Mouse (Mus musculus): ENCODE data around the gene Aldh16a1. TPM values are rescaled to one million over a fixed set of nuclear protein-coding genes. Genes with fewer than 3 reads are reported as not detected.
A peak's percentile ranks its signal among the peaks of the same experiment; 100 is the strongest.

Aldh16a1 gene
- polyA plus RNA-seq, 1 experiment from 2014 or later = 33.9 TPM

GRCm38 (mm10) chr7:45182199-45182601 is 27.8 kb upstream of the Aldh16a1 start:
- WGBS = under 1% methylated on average over 34 of the region's 34 CpGs
- Histone ChIP-seq H3K27ac (ENCODE audit: low read length) (no peak overlapping the region), H3K9ac (ENCODE audit: low read length) (peak overlapping the region; percentile 56; the same call in 1 of the 2 replicates), H3K4me1 (ENCODE audit: control insufficient read depth, insufficient read depth, low read length) (peaks cover 8% of the 10 kb centered on the region; the same call in 1 of the 2 replicates), H3K36me3 (ENCODE audit: control insufficient read depth, insufficient read depth) (no peaks in the 10 kb centered on the region), H3K9me3 (replicated peaks; ENCODE audit: control insufficient read depth, low read length) (no peaks in the 10 kb centered on the region), H3K4me2 (ENCODE audit: low read depth, low read length) (peak overlapping the region; percentile 68), H3K4me3 (ENCODE audit: low read length) (peak overlapping the region; percentile 44), H3K27me3 (ENCODE audit: control insufficient read depth, insufficient read depth, low read length) (peaks cover 95% of the 10 kb centered on the region)
- peak; percentile 89 for ATAC-seq (replicated peaks; ENCODE audit: extremely low read depth, insufficient read depth, low FRiP score)

GRCm38 (mm10) chr7:45181540-45181939 is 27.2 kb upstream of the Aldh16a1 start:
- H3K36me3 ChIP-seq (ENCODE audit: control insufficient read depth, insufficient read depth) = no peaks in the 10 kb centered on the region
- 6% methylated on average over 34 of the region's 35 CpGs for WGBS
- H3K27me3 ChIP-seq (ENCODE audit: control insufficient read depth, insufficient read depth, low read length) = peaks cover 94% of the 10 kb centered on the region
- H3K9me3 ChIP-seq (replicated peaks; ENCODE audit: control insufficient read depth, low read length) = no peaks in the 10 kb centered on the region
- peak overlapping the region; percentile 68 for H3K4me2 ChIP-seq (ENCODE audit: low read depth, low read length)
- H3K27ac ChIP-seq (ENCODE audit: low read length) = no peak overlapping the region
- ATAC-seq (replicated peaks; ENCODE audit: extremely low read depth, insufficient read depth, low FRiP score) = no peak
- H3K4me1 ChIP-seq (ENCODE audit: control insufficient read depth, insufficient read depth, low read length) = peaks cover 8% of the 10 kb centered on the region; the same call in 1 of the 2 replicates
- peak overlapping the region; percentile 44 for H3K4me3 ChIP-seq (ENCODE audit: low read length)
- H3K9ac ChIP-seq (ENCODE audit: low read length) = no peak overlapping the region; the same call in 1 of the 2 replicates

GRCm38 (mm10) chr7:45180896-45181477 is 26.6 kb upstream of the Aldh16a1 start, which contains the start of gene Pth2:
Gene Pth2 (plus strand): TSS chr7:45180995.
- ATAC-seq (replicated peaks; ENCODE audit: extremely low read depth, insufficient read depth, low FRiP score) = no peak
- H3K27me3 ChIP-seq (ENCODE audit: control insufficient read depth, insufficient read depth, low read length) = peaks cover 95% of the 10 kb centered on the region
- no peaks in the 10 kb centered on the region for H3K9me3 ChIP-seq (replicated peaks; ENCODE audit: control insufficient read depth, low read length)
- 20% methylated on average over 20 of the region's 20 CpGs for WGBS
- H3K4me3 ChIP-seq (ENCODE audit: low read length) = peak within 1 kb of the TSS; percentile 44
- H3K9ac ChIP-seq (ENCODE audit: low read length) = no peak within 1 kb of the TSS; the same call in 1 of the 2 replicates
- H3K36me3 ChIP-seq (ENCODE audit: control insufficient read depth, insufficient read depth) = no peaks in the 10 kb centered on the region
- H3K4me2 ChIP-seq (ENCODE audit: low read depth, low read length) = peak within 1 kb of the TSS; percentile 68
- peaks cover 12% of the 10 kb centered on the region for H3K4me1 ChIP-seq (ENCODE audit: control insufficient read depth, insufficient read depth, low read length)
- no peak within 1 kb of the TSS for H3K27ac ChIP-seq (ENCODE audit: low read length)

GRCm38 (mm10) chr7:45179469-45179868 is 25.1 kb upstream of the Aldh16a1 start, which contains the start of gene Gfy:
Gene Gfy (minus strand): TSS chr7:45179569.
- Histone ChIP-seq H3K9me3 (replicated peaks; ENCODE audit: control insufficient read depth, low read length) (no peaks in the 10 kb centered on the region), H3K27ac (ENCODE audit: low read length) (no peak within 1 kb of the TSS), H3K9ac (ENCODE audit: low read length) (no peak within 1 kb of the TSS), H3K36me3 (ENCODE audit: control insufficient read depth, insufficient read depth) (no peaks in the 10 kb centered on the region), H3K4me3 (ENCODE audit: low read length) (no peak within 1 kb of the TSS), H3K27me3 (ENCODE audit: control insufficient read depth, insufficient read depth, low read length) (peaks cover 97% of the 10 kb centered on the region), H3K4me1 (ENCODE audit: control insufficient read depth, insufficient read depth, low read length) (peaks cover 14% of the 10 kb centered on the region), H3K4me2 (ENCODE audit: low read depth, low read length) (no peak within 1 kb of the TSS)
- no peak for ATAC-seq (replicated peaks; ENCODE audit: extremely low read depth, insufficient read depth, low FRiP score)
- 32% methylated on average over 7 of the region's 7 CpGs for WGBS

GRCm38 (mm10) chr7:45178550-45178949 is 24.2 kb upstream of the Aldh16a1 start:
- WGBS = 29% methylated on average over 7 of the region's 7 CpGs
- H3K4me3 ChIP-seq (ENCODE audit: low read length) = no peak overlapping the region
- peaks cover 14% of the 10 kb centered on the region for H3K4me1 ChIP-seq (ENCODE audit: control insufficient read depth, insufficient read depth, low read length)
- H3K27ac ChIP-seq (ENCODE audit: low read length) = no peak overlapping the region
- no peak for ATAC-seq (replicated peaks; ENCODE audit: extremely low read depth, insufficient read depth, low FRiP score)
- H3K36me3 ChIP-seq (ENCODE audit: control insufficient read depth, insufficient read depth) = no peaks in the 10 kb centered on the region
- H3K27me3 ChIP-seq (ENCODE audit: control insufficient read depth, insufficient read depth, low read length) = peaks cover 92% of the 10 kb centered on the region
- H3K4me2 ChIP-seq (ENCODE audit: low read depth, low read length) = no peak overlapping the region
- H3K9ac ChIP-seq (ENCODE audit: low read length) = no peak overlapping the region
- H3K9me3 ChIP-seq (replicated peaks; ENCODE audit: control insufficient read depth, low read length) = no peaks in the 10 kb centered on the region

GRCm38 (mm10) chr7:45176356-45176755 is 22.0 kb upstream of the Aldh16a1 start:
- Histone ChIP-seq H3K4me1 (ENCODE audit: control insufficient read depth, insufficient read depth, low read length) (peaks cover 9% of the 10 kb centered on the region), H3K36me3 (ENCODE audit: control insufficient read depth, insufficient read depth) (no peaks in the 10 kb centered on the region), H3K27ac (ENCODE audit: low read length) (no peak overlapping the region), H3K4me3 (ENCODE audit: low read length) (peak overlapping the region; percentile 27; the same call in 1 of the 2 replicates), H3K9ac (ENCODE audit: low read length) (no peak overlapping the region; the same call in 1 of the 2 replicates), H3K4me2 (ENCODE audit: low read depth, low read length) (peak overlapping the region; percentile 47), H3K9me3 (replicated peaks; ENCODE audit: control insufficient read depth, low read length) (peaks cover 8% of the 10 kb centered on the region), H3K27me3 (ENCODE audit: control insufficient read depth, insufficient read depth, low read length) (peaks cover 82% of the 10 kb centered on the region)
- no peak for ATAC-seq (replicated peaks; ENCODE audit: extremely low read depth, insufficient read depth, low FRiP score)
- 7% methylated on average over 30 of the region's 31 CpGs for WGBS

- no peak overlapping the region for H3K27ac ChIP-seq (ENCODE audit: low read length)
- WGBS = 3% methylated on average over 23 of the region's 23 CpGs
- H3K9ac ChIP-seq (ENCODE audit: low read length) = no peak overlapping the region; the same call in 1 of the 2 replicates
- peak overlapping the region; percentile 47 for H3K4me2 ChIP-seq (ENCODE audit: low read depth, low read length)
- H3K27me3 ChIP-seq (ENCODE audit: control insufficient read depth, insufficient read depth, low read length) = peaks cover 78% of the 10 kb centered on the region
- H3K36me3 ChIP-seq (ENCODE audit: control insufficient read depth, insufficient read depth) = no peaks in the 10 kb centered on the region
- peaks cover 6% of the 10 kb centered on the region for H3K4me1 ChIP-seq (ENCODE audit: control insufficient read depth, insufficient read depth, low read length)
- no peak for ATAC-seq (replicated peaks; ENCODE audit: extremely low read depth, insufficient read depth, low FRiP score)
- peak overlapping the region; percentile 27; the same call in 1 of the 2 replicates for H3K4me3 ChIP-seq (ENCODE audit: low read length)
- peaks cover 12% of the 10 kb centered on the region for H3K9me3 ChIP-seq (replicated peaks; ENCODE audit: control insufficient read depth, low read length)
These were observed 21.5 kb upstream of the Aldh16a1 start for GRCm38 (mm10) chr7:45175929-45176328.

- ATAC-seq (replicated peaks; ENCODE audit: extremely low read depth, insufficient read depth, low FRiP score) = no peak
- Histone ChIP-seq H3K36me3 (ENCODE audit: control insufficient read depth, insufficient read depth) (no peaks in the 10 kb centered on the region), H3K4me3 (ENCODE audit: low read length) (no peak overlapping the region), H3K27ac (ENCODE audit: low read length) (no peak overlapping the region), H3K9me3 (replicated peaks; ENCODE audit: control insufficient read depth, low read length) (peaks cover 18% of the 10 kb centered on the region), H3K9ac (ENCODE audit: low read length) (no peak overlapping the region), H3K4me1 (ENCODE audit: control insufficient read depth, insufficient read depth, low read length) (peaks cover 6% of the 10 kb centered on the region), H3K4me2 (ENCODE audit: low read depth, low read length) (no peak overlapping the region), H3K27me3 (ENCODE audit: control insufficient read depth, insufficient read depth, low read length) (peaks cover 76% of the 10 kb centered on the region)
- WGBS = 8% methylated on average over 13 of the region's 13 CpGs
These were observed 21.0 kb upstream of the Aldh16a1 start for GRCm38 (mm10) chr7:45175398-45175797.

- H3K4me1 ChIP-seq (ENCODE audit: control insufficient read depth, insufficient read depth, low read length) = peaks cover 6% of the 10 kb centered on the region
- WGBS = 7% methylated on average over 29 of the region's 29 CpGs
- H3K4me3 ChIP-seq (ENCODE audit: low read length) = 0 out of 2 replicates have a peak overlapping the region, but pooled peaks have one; percentile 0
- ATAC-seq (replicated peaks; ENCODE audit: extremely low read depth, insufficient read depth, low FRiP score) = no peak
- peak overlapping the region; percentile 15; the same call in 1 of the 2 replicates for H3K4me2 ChIP-seq (ENCODE audit: low read depth, low read length)
- H3K9me3 ChIP-seq (replicated peaks; ENCODE audit: control insufficient read depth, low read length) = peaks cover 24% of the 10 kb centered on the region
- peaks cover 69% of the 10 kb centered on the region for H3K27me3 ChIP-seq (ENCODE audit: control insufficient read depth, insufficient read depth, low read length)
- peak overlapping the region; percentile 25; the same call in 1 of the 2 replicates for H3K9ac ChIP-seq (ENCODE audit: low read length)
- H3K27ac ChIP-seq (ENCODE audit: low read length) = no peak overlapping the region
- H3K36me3 ChIP-seq (ENCODE audit: control insufficient read depth, insufficient read depth) = no peaks in the 10 kb centered on the region
These were observed 20.3 kb upstream of the Aldh16a1 start for GRCm38 (mm10) chr7:45174567-45175280.
